Mouse (Mus musculus) hindbrain, postnatal 0 days (tissue): ENCODE measurements around the gene Rffl. TPM values are rescaled to one million over a fixed set of nuclear protein-coding genes. Genes with fewer than 3 reads are reported as not detected.
A peak's percentile ranks its signal among the peaks of the same experiment; 100 is the strongest.

Experiments
- ATAC-seq: fragments of 200-750 bp; cut with Nextera tagmentation; 2 replicates; pipeline ENCODE4 v1.8.0; 2017; ENCODE audit warnings: mild to moderate bottlenecking, moderate TSS enrichment, moderate library complexity
- DNase-seq: peaks from one replicate; pipeline ENCODE4 v3.0.0-alpha.2; 2015; ENCODE audit warnings: low spot score
- H3K27ac ChIP-seq: fragments of 300-500 bp; sonication (generic); 2 replicates; pipeline ENCODE4 v1.5.1; 2014; ENCODE audit warnings: mild to moderate bottlenecking
- H3K27me3 ChIP-seq: fragments of 300-500 bp; sonication (generic); 2 replicates; pipeline ENCODE4 v1.6.1; 2014; ENCODE audit warnings: low read length, mixed read lengths; ENCODE audit not compliant: insufficient read depth
- H3K36me3 ChIP-seq: fragments of 300-500 bp; sonication (generic); 2 replicates; pipeline ENCODE4 v1.6.1; 2014; ENCODE audit warnings: low read length, mixed read lengths; ENCODE audit not compliant: insufficient read depth
- H3K4me1 ChIP-seq: fragments of 300-500 bp; sonication (generic); 2 replicates; pipeline ENCODE4 v1.6.1; 2014; ENCODE audit warnings: antibody characterized with exemption, low read length, mixed read lengths; ENCODE audit not compliant: insufficient read depth
- H3K4me2 ChIP-seq: fragments of 300-500 bp; sonication (generic); 2 replicates; pipeline ENCODE4 v1.6.1; 2014; ENCODE audit warnings: low read depth, mild to moderate bottlenecking, low read length, moderate library complexity, mixed read lengths
- H3K4me3 ChIP-seq: fragments of 300-500 bp; sonication (generic); 2 replicates; pipeline ENCODE4 v1.5.1; 2014; ENCODE audit warnings: low read length
- H3K9ac ChIP-seq: fragments of 300-500 bp; sonication (generic); replicated peaks from 2 replicates; pipeline ENCODE4 v1.6.1; 2014; ENCODE audit warnings: mild to moderate bottlenecking, low read length, moderate library complexity, mixed read lengths
- H3K9me3 ChIP-seq: fragments of 300-500 bp; sonication (generic); 2 replicates; pipeline ENCODE4 v1.6.1; 2016; ENCODE audit warnings: low read length, mixed read lengths
- CTCF ChIP-seq: IDR thresholded peaks from 2 replicates; pipeline ENCODE4 v1.5.1; 2016; ENCODE audit warnings: antibody characterized with exemption, control low read depth, low read depth
- WGBS: fragments of 180-500 bp; shearing (Covaris S2); extraction: QIAGEN DNeasy Blood & Tissue Kit; methylation state at CpG from one replicate; pipeline ENCODE4 v1.1.7; 2014; 5-methylcytosine and 5-hydroxymethylcytosine counted together
- polyA plus RNA-seq: library from polyadenylated mRNA; unstranded; fragments of >200 nt; fragmentation: Nextera tagmentation; extraction: Ambion mirVana; gene quantifications from 2 replicates; pipeline ENCODE4 v1.2.1, GENCODE M21; 2015
- total RNA-seq: library from RNA; depleted of rRNA; stranded (reverse); fragments of >200 nt; gene quantifications from 2 replicates; pipeline ENCODE4 v1.2.3, GENCODE M21; 2014

The Rffl gene
- total and polyA plus RNA-seq, 2 experiments from 2014 or later, result 2.5 to 4.9 TPM

- WGBS, result 84% methylated on average over 7 of the region's 7 CpGs
- Histone ChIP-seq H3K4me1 (no peaks in the 10 kb centered on the region), H3K27me3 (no peaks in the 10 kb centered on the region), H3K9me3 (no peaks in the 10 kb centered on the region), H3K4me3 (no peak overlapping the region), H3K36me3 (peaks cover 5% of the 10 kb centered on the region; the same call in 1 of the 2 replicates), H3K9ac (no peak overlapping the region), H3K4me2 (no peak overlapping the region), H3K27ac (no peak overlapping the region)
- ATAC-seq (no peak), DNase-seq (no peak)
- no peak for TF ChIP-seq CTCF
Observed at GRCm38 (mm10) chr11:82877726-82878344, 6.8 kb upstream of the Rffl start.

- Histone ChIP-seq H3K9ac (no peak overlapping the region), H3K27ac (no peak overlapping the region), H3K4me1 (no peaks in the 10 kb centered on the region), H3K27me3 (no peaks in the 10 kb centered on the region), H3K4me2 (no peak overlapping the region), H3K4me3 (no peak overlapping the region), H3K36me3 (peaks cover 5% of the 10 kb centered on the region; the same call in 1 of the 2 replicates), H3K9me3 (no peaks in the 10 kb centered on the region)
- 92% methylated on average over 5 of the region's 5 CpGs for WGBS
- no peak for TF ChIP-seq CTCF
- ATAC-seq (no peak), DNase-seq (no peak)
Observed at GRCm38 (mm10) chr11:82875631-82876030, 4.6 kb upstream of the Rffl start.

GRCm38 (mm10) chr11:82874924-82875323, 3.9 kb upstream of the Rffl start:
- peaks cover 5% of the 10 kb centered on the region; the same call in 1 of the 2 replicates for H3K36me3 ChIP-seq
- no peak overlapping the region for H3K27ac ChIP-seq
- no peaks in the 10 kb centered on the region for H3K27me3 ChIP-seq
- no peak overlapping the region for H3K4me2 ChIP-seq
- DNase-seq (no peak), ATAC-seq (no peak)
- no peaks in the 10 kb centered on the region for H3K9me3 ChIP-seq
- WGBS, result 79% methylated on average over 5 of the region's 5 CpGs
- no peak for TF ChIP-seq CTCF
- H3K4me3 ChIP-seq, result no peak overlapping the region
- no peak overlapping the region for H3K9ac ChIP-seq
- no peaks in the 10 kb centered on the region for H3K4me1 ChIP-seq

- no peaks in the 10 kb centered on the region for H3K4me1 ChIP-seq
- no peaks in the 10 kb centered on the region for H3K36me3 ChIP-seq
- DNase-seq (peak; percentile 11), ATAC-seq (peak; percentile 30; the same call in 1 of the 2 replicates)
- peak overlapping the region; percentile 1; the same call in 1 of the 2 replicates for H3K27ac ChIP-seq
- peak overlapping the region; percentile 79 for H3K4me3 ChIP-seq
- 4% methylated on average over 36 of the region's 36 CpGs for WGBS
- TF ChIP-seq CTCF, result no peak
- peak overlapping the region; percentile 59 for H3K9ac ChIP-seq
- H3K9me3 ChIP-seq, result no peaks in the 10 kb centered on the region
- H3K27me3 ChIP-seq, result no peaks in the 10 kb centered on the region
- H3K4me2 ChIP-seq, result peak overlapping the region; percentile 77
Observed at GRCm38 (mm10) chr11:82870173-82871030, 608 bp downstream of the Rffl start.

GRCm38 (mm10) chr11:82869506-82870172, 1.4 kb downstream of the Rffl start:
- H3K4me3 ChIP-seq, result peak overlapping the region; percentile 79; the same call in 1 of the 2 replicates
- H3K4me1 ChIP-seq, result no peaks in the 10 kb centered on the region
- TF ChIP-seq CTCF, result no peak
- H3K4me2 ChIP-seq, result peak overlapping the region; percentile 77
- DNase-seq (no peak), ATAC-seq (no peak)
- H3K36me3 ChIP-seq, result no peaks in the 10 kb centered on the region
- H3K27ac ChIP-seq, result no peak overlapping the region
- no peak overlapping the region for H3K9ac ChIP-seq
- no peaks in the 10 kb centered on the region for H3K9me3 ChIP-seq
- no peaks in the 10 kb centered on the region for H3K27me3 ChIP-seq
- 70% methylated on average over 9 of the region's 9 CpGs for WGBS

- Histone ChIP-seq H3K36me3 (no peaks in the 10 kb centered on the region), H3K4me2 (no peak overlapping the region), H3K27me3 (no peaks in the 10 kb centered on the region), H3K9ac (no peak overlapping the region), H3K27ac (no peak overlapping the region), H3K9me3 (no peaks in the 10 kb centered on the region), H3K4me1 (no peaks in the 10 kb centered on the region), H3K4me3 (no peak overlapping the region)
- WGBS, result 84% methylated on average over 5 of the region's 5 CpGs
- DNase-seq, result no peak
- ATAC-seq, result no peak
- TF ChIP-seq CTCF, result no peak
Observed at GRCm38 (mm10) chr11:82867956-82868355, 3.1 kb downstream of the Rffl start.
